Mouse (Mus musculus): ENCODE measurements at regions not wholly inside any gene's neighbourhood (a gene's known extent, or its start where the extent isn't known, plus 50 kb on each side); places are given as distances from the start of the nearest gene placed in this dataset.

- no peak for TF ChIP-seq CTCF (IDR thresholded peaks at IDR 0.05)
These were observed 491.9 kb upstream of the 4930452B06Rik start for GRCm38 (mm10) chr14:9157941-9158340.

GRCm38 (mm10) chr14:9150841-9151240 is 484.8 kb upstream of the 4930452B06Rik start:
- DNase-seq (ENCODE audit: low spot score) (no peak), ATAC-seq (ENCODE audit: low FRiP score) (no peak)
- Histone ChIP-seq H3K27ac (ENCODE audit: low read depth, low read length) (no peak overlapping the region), H3K9ac (replicated peaks; ENCODE audit: low read length, poor library complexity, severe bottlenecking) (no peak overlapping the region), H3K4me3 (ENCODE audit: low read depth, low read length) (no peak overlapping the region), H3K27me3 (ENCODE audit: insufficient read depth, low read length) (no peaks in the 10 kb centered on the region), H3K9me3 (ENCODE audit: low read length) (no peaks in the 10 kb centered on the region), H3K4me1 (ENCODE audit: insufficient read depth, low read length) (no peaks in the 10 kb centered on the region), H3K4me2 (ENCODE audit: low read depth, low read length, poor library complexity, severe bottlenecking) (no peak overlapping the region), H3K36me3 (ENCODE audit: insufficient read depth, low read length) (no peaks in the 10 kb centered on the region)
- TF ChIP-seq CTCF (IDR thresholded peaks at IDR 0.05): no peak
- 53% methylated on average over 1 of the region's 1 CpGs for WGBS

More at GRCm38 (mm10) chr14:9157941-9158340, 491.9 kb upstream of the 4930452B06Rik start:
- H3K9me3 ChIP-seq (ENCODE audit: low read length): no peaks in the 10 kb centered on the region
- no peaks in the 10 kb centered on the region for H3K4me1 ChIP-seq (ENCODE audit: insufficient read depth, low read length)
- H3K4me2 ChIP-seq (ENCODE audit: low read depth, low read length, poor library complexity, severe bottlenecking): no peak overlapping the region
- WGBS: 80% methylated on average over 3 of the region's 3 CpGs
- DNase-seq (ENCODE audit: low spot score) (no peak), ATAC-seq (ENCODE audit: low FRiP score) (no peak)
- no peak overlapping the region for H3K4me3 ChIP-seq (ENCODE audit: low read depth, low read length)
- no peak overlapping the region for H3K27ac ChIP-seq (ENCODE audit: low read depth, low read length)
- no peaks in the 10 kb centered on the region for H3K36me3 ChIP-seq (ENCODE audit: insufficient read depth, low read length)
- H3K9ac ChIP-seq (replicated peaks; ENCODE audit: low read length, poor library complexity, severe bottlenecking): no peak overlapping the region
- H3K27me3 ChIP-seq (ENCODE audit: insufficient read depth, low read length): no peaks in the 10 kb centered on the region

GRCm38 (mm10) chr14:9146595-9147219 is 480.7 kb upstream of the 4930452B06Rik start:
- H3K4me3 ChIP-seq (ENCODE audit: low read depth, low read length): no peak overlapping the region
- ATAC-seq (ENCODE audit: low FRiP score) (no peak), DNase-seq (ENCODE audit: low spot score) (no peak)
- no peak overlapping the region for H3K27ac ChIP-seq (ENCODE audit: low read depth, low read length)
- 84% methylated on average over 4 of the region's 4 CpGs for WGBS
- no peak for TF ChIP-seq CTCF (IDR thresholded peaks at IDR 0.05)
- no peaks in the 10 kb centered on the region for H3K9me3 ChIP-seq (ENCODE audit: low read length)
- no peak overlapping the region for H3K9ac ChIP-seq (replicated peaks; ENCODE audit: low read length, poor library complexity, severe bottlenecking)
- H3K4me2 ChIP-seq (ENCODE audit: low read depth, low read length, poor library complexity, severe bottlenecking): no peak overlapping the region
- H3K4me1 ChIP-seq (ENCODE audit: insufficient read depth, low read length): no peaks in the 10 kb centered on the region
- H3K36me3 ChIP-seq (ENCODE audit: insufficient read depth, low read length): no peaks in the 10 kb centered on the region
- no peaks in the 10 kb centered on the region for H3K27me3 ChIP-seq (ENCODE audit: insufficient read depth, low read length)

- TF ChIP-seq CTCF (IDR thresholded peaks at IDR 0.05): no peak
- Histone ChIP-seq H3K9ac (replicated peaks; ENCODE audit: low read length, poor library complexity, severe bottlenecking) (no peak overlapping the region), H3K9me3 (ENCODE audit: low read length) (no peaks in the 10 kb centered on the region), H3K27ac (ENCODE audit: low read depth, low read length) (no peak overlapping the region), H3K36me3 (ENCODE audit: insufficient read depth, low read length) (no peaks in the 10 kb centered on the region), H3K4me3 (ENCODE audit: low read depth, low read length) (no peak overlapping the region), H3K4me2 (ENCODE audit: low read depth, low read length, poor library complexity, severe bottlenecking) (no peak overlapping the region), H3K4me1 (ENCODE audit: insufficient read depth, low read length) (no peaks in the 10 kb centered on the region), H3K27me3 (ENCODE audit: insufficient read depth, low read length) (no peaks in the 10 kb centered on the region)
- ATAC-seq (ENCODE audit: low FRiP score) (no peak), DNase-seq (ENCODE audit: low spot score) (no peak)
- 78% methylated on average over 1 of the region's 1 CpGs for WGBS
These were observed 439.7 kb upstream of the 4930452B06Rik start for GRCm38 (mm10) chr14:9105708-9106107.

- Histone ChIP-seq H3K27me3 (ENCODE audit: insufficient read depth, low read length) (no peaks in the 10 kb centered on the region), H3K4me1 (ENCODE audit: insufficient read depth, low read length) (no peaks in the 10 kb centered on the region), H3K4me3 (ENCODE audit: low read depth, low read length) (no peak overlapping the region), H3K36me3 (ENCODE audit: insufficient read depth, low read length) (no peaks in the 10 kb centered on the region), H3K9me3 (ENCODE audit: low read length) (no peaks in the 10 kb centered on the region), H3K4me2 (ENCODE audit: low read depth, low read length, poor library complexity, severe bottlenecking) (no peak overlapping the region), H3K9ac (replicated peaks; ENCODE audit: low read length, poor library complexity, severe bottlenecking) (no peak overlapping the region), H3K27ac (ENCODE audit: low read depth, low read length) (no peak overlapping the region)
- DNase-seq (ENCODE audit: low spot score) (peak; percentile 29), ATAC-seq (ENCODE audit: low FRiP score) (no peak; the same call in 1 of the 2 replicates)
- 81% methylated on average over 5 of the region's 5 CpGs for WGBS
- no peak for TF ChIP-seq CTCF (IDR thresholded peaks at IDR 0.05)
These were observed 423.7 kb upstream of the 4930452B06Rik start for GRCm38 (mm10) chr14:9089625-9090326.

GRCm38 (mm10) chr14:9087103-9087502 is 421.1 kb upstream of the 4930452B06Rik start:
- H3K27ac ChIP-seq (ENCODE audit: low read depth, low read length): no peak overlapping the region
- no peak for TF ChIP-seq CTCF (IDR thresholded peaks at IDR 0.05)

More at GRCm38 (mm10) chr14:9087103-9087502, 421.1 kb upstream of the 4930452B06Rik start:
- Histone ChIP-seq H3K4me3 (ENCODE audit: low read depth, low read length) (no peak overlapping the region), H3K9me3 (ENCODE audit: low read length) (no peaks in the 10 kb centered on the region), H3K4me1 (ENCODE audit: insufficient read depth, low read length) (no peaks in the 10 kb centered on the region), H3K4me2 (ENCODE audit: low read depth, low read length, poor library complexity, severe bottlenecking) (no peak overlapping the region), H3K27me3 (ENCODE audit: insufficient read depth, low read length) (no peaks in the 10 kb centered on the region), H3K36me3 (ENCODE audit: insufficient read depth, low read length) (no peaks in the 10 kb centered on the region), H3K9ac (replicated peaks; ENCODE audit: low read length, poor library complexity, severe bottlenecking) (no peak overlapping the region)
- no peak for DNase-seq (ENCODE audit: low spot score)
- ATAC-seq (ENCODE audit: low FRiP score): no peak

All from midbrain, postnatal 0 days (tissue).